Mouse (Mus musculus) testis, postnatal 10 days (tissue): ENCODE measurements around the gene Sart1.
"Not testable (repeated sequence)": the region's sequence is repeated elsewhere in the genome, so short reads cannot be mapped to it uniquely, and the experiment has no call there.

Experiments used
- DNase-seq: peaks from one replicate; pipeline ENCODE4 v3.0.0; 2021; ENCODE audit warnings: low spot score

The Sart1 gene

GRCm38 (mm10) chr19:5370932-5371331 lies 17.6 kb downstream of the Sart1 start:
- DNase-seq = no peak

- no peak for DNase-seq
Measured at GRCm38 (mm10) chr19:5367455-5367854, 21.0 kb downstream of the Sart1 start.

DNA sequence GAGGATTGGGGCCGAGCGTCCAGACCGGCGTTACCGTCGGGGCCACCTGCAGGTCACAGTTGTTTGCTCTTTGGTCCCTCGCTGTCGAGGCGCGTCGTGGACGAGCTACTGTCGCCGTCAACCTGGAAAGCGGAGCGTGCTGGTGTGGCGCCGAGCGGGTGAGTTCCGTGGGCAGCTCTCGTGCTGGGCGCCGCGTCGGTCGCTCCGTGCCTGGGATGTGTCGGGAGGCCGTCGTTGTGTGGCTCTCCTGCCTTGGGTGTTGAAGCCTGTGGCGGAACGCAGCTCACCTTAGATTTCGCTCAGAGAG lies 21.5 kb downstream of the Sart1 start, which contains the start of gene Banf1:
Banf1 (minus strand) TSS at position 116 of the 307 bp plus-strand sequence.
- no peak for DNase-seq

DNA sequence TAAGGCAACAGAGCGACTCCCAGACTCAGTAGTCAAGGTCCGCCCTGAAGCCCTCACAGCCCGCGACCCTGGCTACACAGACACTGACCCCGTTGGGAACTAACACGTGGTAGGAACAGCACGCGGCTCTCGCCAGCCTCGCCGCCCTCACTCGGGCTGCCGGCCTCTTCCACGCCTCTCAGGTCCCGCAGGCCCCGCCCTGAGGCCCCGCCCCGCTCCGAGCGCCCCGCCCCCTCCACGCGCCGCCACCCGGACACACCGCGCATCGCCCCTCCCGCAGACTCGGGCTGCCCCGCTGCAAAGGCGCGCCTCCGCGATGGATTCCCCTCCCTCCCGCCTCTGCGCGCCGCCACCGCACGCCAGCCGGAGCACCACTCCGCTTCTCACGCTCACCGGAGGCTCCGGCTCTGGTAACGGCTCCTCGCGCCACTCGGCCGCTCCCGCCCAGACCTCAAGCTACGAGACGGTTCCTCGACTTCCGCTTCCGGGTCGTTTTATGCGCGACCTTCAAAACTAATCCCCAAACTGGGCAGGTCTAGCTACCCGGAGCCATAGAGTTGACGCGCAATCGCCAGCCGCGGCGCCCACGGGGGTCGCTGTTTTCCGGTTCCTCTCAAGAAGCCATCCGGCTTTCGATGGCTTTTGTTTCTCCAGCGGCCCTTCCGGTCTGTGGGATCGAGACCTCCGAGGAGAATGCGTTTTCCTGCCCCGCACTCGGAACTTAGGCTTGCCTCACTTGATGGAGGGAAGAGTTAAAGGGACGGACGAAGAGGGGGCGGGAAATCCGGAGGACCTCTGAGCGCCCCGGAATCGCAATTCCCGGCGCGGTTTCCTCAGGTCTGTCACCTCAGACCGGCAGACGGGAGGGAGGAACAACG lies 22.1 kb downstream of the Sart1 start, which contains the start of gene Eif1ad:
Eif1ad (plus strand) TSS at position 567 of the 878 bp plus-strand sequence.
- peak; percentile 94 for DNase-seq

- DNase-seq = no peak
Measured at GRCm38 (mm10) chr19:5365751-5366150, 22.8 kb downstream of the Sart1 start.

GRCm38 (mm10) chr19:5364124-5364523 lies 24.4 kb downstream of the Sart1 start:
- no peak for DNase-seq

GRCm38 (mm10) chr19:5362186-5362585 lies 26.3 kb downstream of the Sart1 start:
- no peak for DNase-seq

DNA sequence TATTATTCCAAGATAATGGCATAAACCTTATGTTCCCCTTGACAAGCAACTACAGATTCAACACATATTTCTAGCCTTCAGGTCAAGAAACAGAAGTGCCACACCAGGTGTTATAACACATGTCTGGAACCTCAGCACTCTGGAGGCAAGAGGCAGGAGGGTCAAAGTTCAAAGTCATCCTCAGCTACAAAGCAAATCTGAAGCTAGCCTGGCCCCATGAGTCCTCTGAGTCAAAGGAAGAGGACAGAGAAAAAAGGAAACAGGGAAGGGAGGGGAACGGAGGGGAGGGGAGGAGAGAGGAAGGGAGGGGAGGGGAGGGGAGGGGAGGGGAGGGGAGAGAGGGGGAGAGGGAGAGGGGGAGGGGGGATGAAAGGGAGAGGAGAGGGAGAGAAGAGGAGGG lies 32.4 kb downstream of the Sart1 start:
- no peak for DNase-seq

GRCm38 (mm10) chr19:5353609-5354008 lies 34.9 kb downstream of the Sart1 start:
- no peak for DNase-seq

GRCm38 (mm10) chr19:5349502-5349873 lies 39.0 kb downstream of the Sart1 start, which contains the start of gene Cst6:
Gene Cst6 (minus strand): TSS chr19:5349574.
- DNase-seq = not testable (repeated sequence)

DNA sequence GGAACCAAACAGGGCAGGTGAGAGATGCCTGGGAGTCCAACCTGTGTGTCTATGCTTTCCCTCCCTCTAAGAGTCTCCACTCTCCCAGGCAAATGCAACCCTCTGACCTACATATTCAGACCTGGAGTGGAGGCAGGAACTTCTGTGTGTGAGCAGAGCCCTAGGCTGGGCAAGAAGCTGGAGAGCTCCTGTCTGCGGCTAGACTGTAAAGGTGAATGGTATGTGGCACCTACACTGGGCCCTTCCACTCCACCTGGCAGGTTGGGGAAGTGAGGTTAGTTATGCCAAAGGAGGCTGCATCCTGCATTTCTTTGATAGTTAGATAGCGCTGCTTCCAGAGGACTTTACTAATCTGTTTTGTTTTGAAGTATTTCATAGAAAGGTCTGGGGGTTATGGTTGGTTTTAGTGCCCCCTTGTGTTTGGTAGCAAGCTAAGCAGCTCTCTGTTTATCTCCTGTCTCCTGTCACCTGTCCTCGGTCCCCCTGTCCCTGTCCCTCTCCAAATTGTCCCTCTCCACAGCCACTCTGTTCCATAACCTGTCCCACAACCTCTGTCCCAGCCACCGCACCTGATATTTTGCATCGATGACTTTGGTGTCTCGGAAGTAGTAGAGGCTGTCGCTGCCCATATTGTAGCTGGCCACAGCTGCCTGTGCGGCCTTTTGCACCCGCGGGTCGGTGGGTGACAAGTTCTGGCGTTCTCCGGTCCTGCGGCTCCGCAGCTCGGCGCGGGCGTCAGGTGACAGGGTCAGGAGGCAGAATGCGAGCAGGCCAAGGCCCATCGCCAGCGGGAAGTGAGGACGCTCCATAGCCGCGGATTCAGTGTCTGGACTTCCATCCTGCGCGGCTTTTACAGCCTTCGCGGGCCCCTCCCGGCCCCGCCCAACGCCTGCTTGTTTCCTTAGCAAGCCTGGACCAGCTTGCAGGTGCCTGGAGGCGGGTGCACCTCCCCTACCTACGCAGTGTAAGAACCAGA lies 39.7 kb downstream of the Sart1 start:
- no peak for DNase-seq

GRCm38 (mm10) chr19:5348064-5348463 lies 40.4 kb downstream of the Sart1 start:
- DNase-seq = no peak

- no peak for DNase-seq
Measured at GRCm38 (mm10) chr19:5345297-5346131, 43.0 kb downstream of the Sart1 start.

GRCm38 (mm10) chr19:5341360-5341759 lies 47.1 kb downstream of the Sart1 start:
- DNase-seq = no peak

DNA sequence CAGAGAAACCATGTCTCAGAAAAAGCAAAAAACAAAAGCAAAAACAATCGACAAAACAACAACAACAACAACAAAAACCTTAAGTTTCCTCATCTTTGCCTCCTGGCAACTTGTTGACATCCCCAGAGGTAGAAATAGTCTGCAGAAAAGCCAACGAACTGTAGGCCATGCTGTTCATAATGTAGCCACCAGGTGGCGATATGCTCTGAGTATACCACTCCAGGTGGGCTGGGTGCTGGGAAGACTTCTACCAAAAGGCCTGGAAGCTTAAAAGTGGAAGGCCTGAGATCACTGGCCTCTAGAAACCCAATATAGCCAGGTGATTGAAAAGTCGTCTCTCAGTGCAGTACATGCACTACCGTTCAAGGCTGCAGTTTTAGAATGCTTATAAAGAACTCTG lies 50.5 kb downstream of the Sart1 start:
- peak; percentile 92 for DNase-seq

DNA sequence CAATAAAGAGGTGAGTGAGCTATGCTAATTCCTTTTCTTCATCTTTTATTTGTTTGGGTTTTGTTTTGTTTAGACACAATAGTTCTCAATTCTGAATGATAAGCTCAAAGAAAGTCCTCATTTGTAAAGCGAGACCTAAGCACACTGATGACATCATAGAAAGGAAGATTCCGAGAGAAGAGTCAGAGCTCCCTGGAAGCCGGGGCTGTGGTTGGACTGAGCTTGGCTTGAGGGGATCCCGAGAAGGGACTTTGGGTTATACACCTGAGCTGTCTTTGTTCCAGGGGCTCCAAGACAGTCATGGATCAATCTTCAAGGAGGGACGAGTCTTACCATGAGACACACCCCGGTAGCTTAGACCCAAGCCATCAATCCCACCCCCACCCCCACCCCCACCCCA lies 53.1 kb downstream of the Sart1 start, which contains the start of gene Catsper1:
Catsper1 (plus strand) TSS at position 301 of the 400 bp plus-strand sequence.
- no peak for DNase-seq

DNA sequence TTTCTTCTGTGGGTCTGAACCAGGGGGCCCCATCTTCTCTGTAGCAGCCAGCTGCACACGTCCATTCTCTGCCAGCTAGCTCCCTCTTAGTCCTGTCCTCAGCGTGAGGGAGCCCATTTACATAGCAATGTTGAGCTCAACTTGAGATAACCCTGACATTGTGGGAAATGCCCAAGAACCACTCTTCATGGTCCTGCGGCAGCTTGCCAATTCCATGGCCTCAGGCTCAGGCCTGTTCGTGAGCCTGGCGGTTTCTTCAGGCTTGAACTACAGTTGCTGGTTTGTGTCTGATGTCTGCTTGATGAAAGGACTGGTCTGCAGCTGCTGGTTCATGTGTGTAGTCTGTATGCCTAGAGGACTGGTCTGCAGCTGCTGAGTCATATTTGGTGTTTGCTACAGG lies 53.8 kb downstream of the Sart1 start:
- no peak for DNase-seq

- DNase-seq = no peak
Measured at GRCm38 (mm10) chr19:5327970-5328369, 60.5 kb downstream of the Sart1 start.
